Mouse (Mus musculus) urinary bladder, postnatal 4 days (tissue): ENCODE results near the gene Olfr1174-ps.

Experiments
- DNase-seq, 2 experiments: peaks; one replicate each; pipeline ENCODE4 v3.0.0; 2021 to 2022; ENCODE audit warnings: low spot score in 2 of 2

Gene Olfr1174-ps

GRCm38 (mm10) chr2:88315035-88315434 lies at the start of gene Olfr1174-ps:
Gene Olfr1174-ps (minus strand): TSS chr2:88315135.
- no peak for DNase-seq

GRCm38 (mm10) chr2:88356304-88356703 lies 41.4 kb upstream of the Olfr1174-ps start:
- no peak for DNase-seq

- DNase-seq = no peak
These were observed 31.5 kb upstream of the Olfr1174-ps start, which contains the start of gene Olfr1177-ps for GRCm38 (mm10) chr2:88346392-88346791. Gene Olfr1177-ps (minus strand): TSS chr2:88346492.

- no peak for DNase-seq
These were observed 21.5 kb upstream of the Olfr1174-ps start, which contains the start of gene Olfr1176 for GRCm38 (mm10) chr2:88336421-88336820. Gene Olfr1176 (plus strand): TSS chr2:88336721.

GRCm38 (mm10) chr2:88327115-88327514 lies 12.2 kb upstream of the Olfr1174-ps start, which contains the start of gene Olfr1175-ps:
Gene Olfr1175-ps (minus strand): TSS chr2:88327215.
- no peak for DNase-seq

GRCm38 (mm10) chr2:88279775-88280174 lies 35.2 kb downstream of the Olfr1174-ps start, which contains the start of gene Olfr1173:
Gene Olfr1173 (minus strand): TSS chr2:88279875.
- no peak for DNase-seq
